Mouse (Mus musculus) forebrain, embryonic 12.5 days (tissue): ENCODE results near the gene BC028528. TPM values are rescaled to one million over a fixed set of nuclear protein-coding genes. Genes with fewer than 3 reads are reported as not detected.

Experiments
- polyA plus RNA-seq: library from polyadenylated mRNA; unstranded; fragments of >200 nt; fragmentation: Nextera tagmentation; extraction: Ambion mirVana; gene quantifications from 2 replicates; pipeline ENCODE4 v1.2.1, GENCODE M21; 2016

BC028528 gene
- polyA plus RNA-seq, 1 experiment from 2014 or later: 8.4 TPM

Other genes with a start within 250 kb of the BC028528 start
- gene Mcl1, start 233.2 kb downstream of the BC028528 start, polyA plus RNA-seq: 69.3 and 74.0 TPM in 2 replicates
- 0.65 and 1.1 TPM in 2 replicates for gene Adamtsl4, start 204.1 kb downstream of the BC028528 start, polyA plus RNA-seq
- gene Ecm1, start 152.4 kb downstream of the BC028528 start, polyA plus RNA-seq: 13.2 and 14.5 TPM in 2 replicates
- 50.1 and 53.3 TPM in 2 replicates for gene Tars2, start 131.8 kb downstream of the BC028528 start, polyA plus RNA-seq
- gene Rprd2, start 73.1 kb downstream of the BC028528 start, polyA plus RNA-seq: 29.1 and 31.0 TPM in 2 replicates
- 59.1 and 69.5 TPM in 2 replicates for gene Prpf3, start 36.1 kb downstream of the BC028528 start, polyA plus RNA-seq
- 328 and 348 TPM in 2 replicates for gene Mrps21, start 20.5 kb downstream of the BC028528 start, polyA plus RNA-seq
- 4.1 and 4.9 TPM in 2 replicates for gene Ciart, start 9.8 kb downstream of the BC028528 start, polyA plus RNA-seq
- 32.2 and 37.5 TPM in 2 replicates for gene Aph1a, start 2.0 kb upstream of the BC028528 start, polyA plus RNA-seq
- 26.3 and 32.1 TPM in 2 replicates for gene Car14, start 12.7 kb upstream of the BC028528 start, polyA plus RNA-seq
- gene Anp32e, start 37.2 kb upstream of the BC028528 start, polyA plus RNA-seq: 405 and 446 TPM in 2 replicates
- 91.3 and 95.1 TPM in 2 replicates for gene Plekho1, start 104.0 kb upstream of the BC028528 start, polyA plus RNA-seq
- 39.2 and 47.0 TPM in 2 replicates for gene Vps45, start 166.5 kb upstream of the BC028528 start, polyA plus RNA-seq
- 14.0 and 15.5 TPM in 2 replicates for gene Otud7b, start 212.5 kb upstream of the BC028528 start, polyA plus RNA-seq